ENCODE assay signal across 8 mouse cellular contexts in the genomic region with DNA sequence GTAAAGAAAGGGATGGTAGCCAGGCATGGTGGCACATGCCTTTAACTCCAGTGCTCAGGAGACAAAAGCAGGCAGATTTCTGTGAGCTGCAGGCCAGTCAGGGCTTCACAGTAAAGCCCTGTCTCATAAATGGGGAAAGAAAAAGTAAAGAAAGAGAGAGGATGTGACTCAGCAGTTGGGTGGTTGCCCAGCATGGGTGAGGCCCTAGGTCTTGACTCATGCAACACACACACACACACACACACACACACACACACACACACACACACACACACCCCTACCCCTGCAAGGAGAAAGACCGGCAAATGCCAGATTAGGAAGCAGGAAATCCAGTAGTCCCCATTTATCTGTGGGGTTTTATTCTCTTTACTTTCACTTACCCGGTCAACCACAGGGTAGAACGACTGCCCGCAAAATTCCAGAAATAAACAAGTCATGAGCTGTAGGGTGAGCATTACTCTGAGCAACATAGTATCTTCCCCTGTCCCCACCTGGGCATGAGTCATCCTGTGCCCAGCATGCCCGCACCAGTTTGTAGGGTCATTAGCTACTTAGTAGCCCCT.
A peak's percentile ranks its signal among the peaks of the same experiment; 100 is the strongest.
DNase-seq lines count a peak whose midpoint lies in the region; ATAC-seq lines count a peak whose summit lies in the region.

No protein-coding gene starts in this region.

- H3K27me3 ChIP-seq in embryonic facial prominence, embryonic 13.5 days, result no peaks in the 10 kb centered on the region
- H3K27me3 ChIP-seq in embryonic facial prominence, embryonic 10.5 days (replicated peaks; ENCODE audit: low read depth, poor library complexity, severe bottlenecking), result no peaks in the 10 kb centered on the region

- no peaks in the 10 kb centered on the region for H3K36me3 ChIP-seq in embryonic facial prominence, embryonic 13.5 days
- H3K36me3 ChIP-seq in embryonic facial prominence, embryonic 10.5 days (replicated peaks), result no peaks in the 10 kb centered on the region

- H3K4me3 ChIP-seq in embryonic facial prominence, embryonic 13.5 days, result no peak overlapping the region
- no peak overlapping the region for H3K4me3 ChIP-seq in embryonic facial prominence, embryonic 10.5 days

- no peaks in the 10 kb centered on the region; the same call in 1 of the 2 replicates for H3K4me1 ChIP-seq in embryonic facial prominence, embryonic 13.5 days
- no peaks in the 10 kb centered on the region for H3K4me1 ChIP-seq in embryonic facial prominence, embryonic 10.5 days

- H3K9ac ChIP-seq in embryonic facial prominence, embryonic 13.5 days, result no peak overlapping the region

- no peak overlapping the region for H3K4me2 ChIP-seq in embryonic facial prominence, embryonic 13.5 days

- no peak for DNase-seq in embryonic facial prominence, embryonic 10.5 days (ENCODE audit: low spot score)
- peak; percentile 94 for DNase-seq in adipocyte (ENCODE audit: low spot score)
- DNase-seq in gastrocnemius, postnatal 4 days (ENCODE audit: low spot score in 2 of 2), result peak; percentile 60 to 76
- DNase-seq in kidney, adult 8-10 months, result peak; percentile 57 to 67
- DNase-seq in lung, postnatal 25 days (ENCODE audit: low spot score), result peak; percentile 73
- peak; percentile 67 for DNase-seq in urinary bladder, adult 2 months (ENCODE audit: low spot score)
- DNase-seq in cerebellum, adult 8-10 months, result no peak

- H3K9me3 ChIP-seq in embryonic facial prominence, embryonic 13.5 days, result no peaks in the 10 kb centered on the region
- H3K9me3 ChIP-seq in embryonic facial prominence, embryonic 10.5 days, result no peaks in the 10 kb centered on the region

- 0 out of 2 replicates have a peak overlapping the region, but pooled peaks have one; percentile 33 for H3K27ac ChIP-seq in embryonic facial prominence, embryonic 13.5 days
- no peak overlapping the region for H3K27ac ChIP-seq in embryonic facial prominence, embryonic 10.5 days (replicated peaks)

- 82% methylated on average over 5 of the region's 5 CpGs for WGBS in embryonic facial prominence, embryonic 13.5 days
- WGBS in embryonic facial prominence, embryonic 10.5 days, result 92% methylated on average over 5 of the region's 5 CpGs

- no peak for ATAC-seq in embryonic facial prominence, embryonic 13.5 days (ENCODE audit: insufficient number of reproducible peaks, insufficient read depth, low FRiP score, low TSS enrichment, low read depth)

Comparison
In these comparisons a context has a peak if more than half of its experiments do, and no peak if none do; other contexts are left out.
1. DNase-seq: peak in adipocyte (single experiment), gastrocnemius, postnatal 4 days (2 of 2), kidney, adult 8-10 months (2 of 2), lung, postnatal 25 days (single experiment) and urinary bladder, adult 2 months (single experiment); none in embryonic facial prominence, embryonic 10.5 days (single experiment) and cerebellum, adult 8-10 months (single experiment).